Mouse (Mus musculus): ENCODE measurements around the gene Gipr.

Gene Gipr

GRCm38 (mm10) chr7:19165656-19166423, at the start of gene Gipr:
Gipr (minus strand) TSS chr7:19166127.
- DNase-seq = no peak

- DNase-seq = no peak
Measured at GRCm38 (mm10) chr7:19214940-19215339, 49.0 kb upstream of the Gipr start.

DNA sequence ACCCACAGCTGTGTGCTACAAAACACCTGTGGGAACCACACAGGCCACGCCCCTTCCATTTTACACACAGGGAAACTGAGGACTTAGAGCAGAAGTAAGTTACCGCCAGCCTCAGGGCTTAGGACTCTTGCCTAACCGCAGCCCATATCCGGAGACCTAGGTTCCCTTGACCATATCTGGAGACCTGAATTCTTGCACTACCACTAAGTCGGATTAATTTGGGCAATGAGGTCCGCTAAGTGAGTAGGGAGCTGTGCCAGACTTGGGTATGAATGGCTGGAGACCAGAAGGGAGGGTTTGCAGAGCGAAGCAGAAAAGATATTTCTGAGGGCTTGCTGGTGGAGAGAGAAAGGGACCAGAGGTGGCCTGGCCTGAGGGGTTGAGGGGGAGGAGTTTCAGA, 48.4 kb upstream of the Gipr start:
- DNase-seq = no peak

DNA sequence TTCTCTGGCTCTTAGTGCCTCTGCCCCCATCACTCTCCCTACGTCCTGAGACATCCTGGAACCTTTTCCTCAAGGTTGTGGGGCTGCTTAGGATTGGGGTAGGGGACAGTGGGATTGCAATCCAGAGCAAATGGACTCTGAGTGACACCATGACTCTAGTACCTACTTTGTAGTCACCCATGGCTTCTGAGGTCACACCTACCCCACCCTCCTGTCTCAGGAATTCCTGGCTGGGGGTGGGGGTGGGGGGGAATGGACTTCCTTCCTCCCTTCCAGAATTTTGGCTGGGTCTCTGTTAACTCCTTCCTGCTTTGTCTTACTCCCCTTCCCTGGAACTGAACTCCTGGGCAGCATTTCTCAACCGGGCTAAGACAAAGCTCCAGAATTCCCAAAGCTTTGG, 47.5 kb upstream of the Gipr start:
- DNase-seq = no peak

- DNase-seq = no peak
Measured at GRCm38 (mm10) chr7:19211996-19212755, 46.2 kb upstream of the Gipr start, which contains the start of gene Gpr4. Gpr4 (plus strand) TSS chr7:19212538.

DNA sequence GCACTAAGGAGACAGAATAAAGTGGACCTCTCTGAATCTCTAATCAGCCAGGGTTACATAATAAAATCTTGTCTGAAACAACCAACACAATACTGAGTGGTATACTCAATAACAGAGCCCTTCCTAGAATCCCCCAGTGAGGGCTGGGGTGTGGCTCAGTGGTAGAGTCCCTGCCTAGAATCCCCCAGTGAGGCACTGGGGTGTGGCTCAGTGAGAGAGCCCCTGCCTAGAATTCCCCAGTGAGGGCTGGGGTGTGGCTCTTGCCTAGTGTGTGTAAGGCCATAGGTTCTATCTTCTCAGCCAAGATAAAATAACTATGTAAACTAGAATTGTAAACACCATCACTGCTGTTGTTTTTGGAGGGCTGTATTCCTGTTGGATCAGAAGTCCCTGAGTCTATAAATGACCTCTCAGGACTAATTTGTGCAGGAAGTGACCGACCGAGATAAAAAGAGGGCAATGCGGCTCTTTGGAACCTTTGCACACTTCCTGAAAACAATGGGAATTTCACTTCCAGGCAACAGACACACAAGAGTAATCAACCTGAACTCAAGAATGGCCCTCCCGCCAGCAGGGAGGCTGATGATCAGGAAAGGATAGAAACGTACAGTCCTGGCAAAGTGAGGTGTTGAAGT, 45.2 kb upstream of the Gipr start:
- DNase-seq = no peak

DNA sequence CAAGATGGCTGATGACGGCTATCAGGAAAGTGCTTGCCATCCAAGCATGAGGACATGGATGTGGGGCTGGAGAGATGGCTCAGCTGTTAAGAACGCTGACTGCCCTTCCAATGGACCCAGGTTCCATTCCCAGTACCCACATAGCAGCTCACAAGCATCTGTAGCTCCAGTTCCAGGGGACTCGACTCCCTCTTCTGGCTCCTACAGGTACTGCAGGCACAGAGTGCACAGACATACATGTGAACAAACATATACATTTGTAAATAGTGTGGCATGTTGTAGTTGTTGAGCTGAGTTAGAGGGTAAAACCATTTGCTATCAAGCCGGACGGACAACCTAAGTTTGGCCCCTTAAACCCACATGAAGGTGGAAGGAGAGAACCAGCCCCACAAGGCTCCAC, 44.1 kb upstream of the Gipr start:
- DNase-seq = no peak

GRCm38 (mm10) chr7:19209494-19209893, 43.6 kb upstream of the Gipr start:
- no peak for DNase-seq

DNA sequence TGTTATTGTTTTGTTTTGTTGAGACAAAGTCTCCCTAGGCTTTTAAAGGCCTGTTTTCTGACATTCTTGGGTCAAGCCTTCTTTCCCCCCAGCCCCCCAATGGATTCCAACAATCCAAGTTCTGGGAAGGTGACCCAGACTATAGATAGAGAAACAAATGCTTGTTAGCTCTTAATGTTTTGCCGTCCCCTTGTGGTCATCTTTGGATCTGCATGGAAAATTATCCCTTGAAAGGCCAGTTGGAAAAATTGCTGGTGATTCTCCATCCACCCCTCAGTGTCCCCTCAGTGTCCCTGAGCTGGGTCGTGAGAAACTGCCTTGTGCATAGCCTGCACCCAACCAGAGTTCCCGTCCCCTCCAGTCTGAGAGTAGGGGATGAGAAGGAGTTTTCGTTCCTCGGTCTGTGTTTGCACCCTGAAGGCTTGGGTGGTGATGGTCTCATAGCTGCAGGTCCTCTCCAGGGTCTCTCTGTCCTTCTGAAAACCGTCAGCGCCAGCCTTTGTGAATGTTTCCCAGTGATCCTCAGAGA, 43.1 kb upstream of the Gipr start:
- peak; percentile 66 to 71 for DNase-seq

DNA sequence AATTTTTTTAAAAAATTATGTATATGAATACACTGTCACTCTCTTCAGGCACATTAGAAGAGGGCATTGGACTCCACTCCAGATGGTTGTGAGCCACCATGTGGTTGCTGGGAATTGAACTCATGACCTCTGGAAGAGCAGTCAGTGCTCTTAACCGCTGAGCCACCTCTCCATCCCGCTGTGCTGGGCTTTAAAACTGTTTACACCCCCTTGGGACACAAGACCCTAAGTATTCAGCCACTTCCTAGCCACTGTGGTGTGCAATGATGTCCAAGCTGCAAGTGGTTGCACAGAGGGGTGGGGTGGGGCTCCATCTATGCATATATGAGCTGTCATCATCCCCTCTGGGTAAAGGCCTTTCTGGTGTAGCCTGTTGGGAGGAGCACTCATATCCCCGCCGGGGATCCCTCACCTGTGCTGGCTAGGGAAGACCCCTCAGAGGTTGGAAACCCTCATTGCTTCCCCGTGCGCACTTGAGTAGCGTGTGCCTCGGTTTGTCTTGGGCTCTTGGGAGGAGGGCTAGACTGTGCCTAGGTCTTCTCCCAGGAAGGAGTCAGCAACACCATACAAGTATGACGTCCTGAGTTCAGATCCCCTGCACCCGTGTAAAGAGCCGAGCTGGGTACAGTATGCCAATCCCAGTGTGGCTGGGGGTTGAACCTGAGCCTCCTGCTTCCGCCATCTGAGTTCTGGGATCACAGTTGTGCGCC, 42.4 kb upstream of the Gipr start:
- DNase-seq = no peak

DNA sequence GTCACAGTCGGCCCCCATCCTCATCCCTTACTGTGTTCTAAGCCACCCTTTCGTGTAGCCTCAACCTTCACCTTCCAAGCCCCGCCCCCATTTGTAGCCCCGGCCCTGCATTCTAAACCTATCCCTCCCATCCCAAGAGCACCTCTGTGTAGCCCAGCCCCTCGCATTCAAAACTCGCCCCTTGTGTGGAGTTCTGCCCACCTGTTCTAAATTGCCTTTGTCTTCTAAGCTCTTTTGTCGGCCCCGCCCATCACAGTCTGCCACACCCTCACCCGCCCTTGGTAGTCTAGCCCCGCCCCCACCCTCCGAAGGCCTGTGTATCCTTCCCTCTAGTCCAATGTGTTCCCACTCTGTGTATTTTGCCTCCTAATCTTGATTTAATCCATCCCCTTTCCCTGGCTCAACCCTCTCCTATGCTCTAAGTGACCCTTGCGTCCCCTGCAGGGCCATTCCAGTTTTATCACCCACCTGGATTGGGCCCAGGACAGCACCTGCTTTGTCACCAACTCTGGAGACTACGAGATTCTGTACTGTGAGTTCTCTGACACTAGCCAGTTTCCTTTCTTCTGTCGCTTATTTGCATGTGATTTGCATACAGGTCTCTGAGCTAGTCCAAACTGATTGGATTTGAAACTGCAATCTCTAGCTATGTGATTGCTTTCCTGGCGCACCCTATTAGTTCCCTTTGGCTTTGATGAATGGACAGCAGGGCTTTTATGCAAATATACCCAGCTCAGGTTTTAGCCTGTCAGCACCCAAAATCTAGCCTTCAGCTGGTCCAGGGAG, 36.3 kb upstream of the Gipr start:
- no peak for DNase-seq

DNA sequence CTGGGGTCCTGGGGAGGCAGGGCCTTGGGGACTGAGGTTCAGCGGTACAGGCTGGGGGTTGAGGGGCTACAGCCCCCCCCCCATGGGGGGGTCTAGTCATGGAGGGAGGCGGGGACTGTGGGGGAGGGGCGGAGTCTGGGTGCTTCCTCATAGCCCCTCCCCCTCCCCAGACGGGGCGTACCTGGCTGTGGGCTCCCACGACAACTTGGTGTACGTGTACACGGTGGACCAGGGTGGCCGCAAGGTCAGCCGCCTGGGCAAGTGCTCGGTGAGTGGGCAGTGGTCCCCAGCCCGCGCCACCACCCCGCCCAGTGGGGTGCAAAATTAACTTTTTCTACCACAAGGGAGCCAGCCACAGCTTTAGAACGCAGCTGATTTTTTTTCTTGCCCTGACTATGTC, 35.7 kb upstream of the Gipr start:
- no peak for DNase-seq

DNA sequence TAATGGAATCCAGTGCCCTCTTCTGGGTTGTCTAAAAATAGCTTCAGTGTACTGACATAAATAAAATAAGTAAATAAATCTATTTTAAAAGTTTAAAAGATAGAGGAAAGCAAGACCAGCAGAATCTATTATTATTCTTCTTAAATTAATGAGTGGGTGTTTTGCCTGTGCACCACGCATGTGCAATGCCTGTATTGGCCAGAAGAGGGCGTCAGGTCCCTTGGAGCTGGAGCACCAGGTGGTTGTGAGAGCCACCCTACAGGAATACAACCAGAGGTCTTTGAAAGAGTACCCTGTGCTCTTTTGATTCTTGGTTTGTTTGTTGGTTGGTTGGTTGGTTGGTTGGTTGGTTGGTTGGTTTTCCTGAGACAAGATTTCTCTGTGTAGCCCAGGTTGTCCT, 32.1 kb upstream of the Gipr start:
- DNase-seq = peak in 1 of 2 experiments; percentile 40

- peak; percentile 35 to 54 for DNase-seq
Measured at GRCm38 (mm10) chr7:19196676-19197075, 30.7 kb upstream of the Gipr start.

DNA sequence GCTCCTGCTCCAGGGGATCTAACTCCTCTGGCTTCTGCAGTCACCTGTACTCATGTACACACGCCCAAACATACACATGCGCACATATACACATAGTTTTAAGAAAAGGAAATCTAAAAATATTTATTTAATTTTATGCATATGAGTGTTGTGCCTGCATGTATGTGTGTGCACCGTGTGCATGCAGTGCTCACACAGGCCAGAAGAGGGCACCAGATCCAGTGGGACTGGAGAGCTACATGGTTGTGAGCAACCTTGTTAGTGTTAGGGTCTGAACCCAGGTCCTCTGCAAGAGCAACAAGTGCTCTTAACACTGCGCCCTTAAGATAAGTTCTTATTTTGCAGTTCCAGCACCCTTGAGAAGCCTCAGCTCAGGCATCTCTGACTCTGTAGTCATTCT, 28.7 kb upstream of the Gipr start:
- no peak for DNase-seq

DNA sequence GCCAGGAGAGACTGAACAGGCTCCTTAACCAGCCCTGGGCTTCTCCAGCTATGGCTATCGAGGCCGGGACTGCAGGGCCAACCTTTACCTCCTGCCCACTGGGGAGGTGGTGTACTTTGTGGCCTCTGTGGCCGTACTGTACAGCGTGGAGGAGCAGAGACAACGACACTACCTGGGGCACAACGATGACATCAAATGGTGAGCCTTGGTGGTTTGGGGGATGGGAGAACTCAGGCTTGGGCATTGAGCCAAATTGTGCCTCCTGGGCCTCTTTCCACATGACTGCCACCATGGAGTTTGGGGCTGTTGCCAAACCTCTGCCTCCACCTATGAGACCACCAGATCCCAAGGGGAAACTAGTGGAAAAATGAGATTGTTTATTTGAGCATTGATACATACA, 18.8 kb upstream of the Gipr start:
- DNase-seq = no peak

DNA sequence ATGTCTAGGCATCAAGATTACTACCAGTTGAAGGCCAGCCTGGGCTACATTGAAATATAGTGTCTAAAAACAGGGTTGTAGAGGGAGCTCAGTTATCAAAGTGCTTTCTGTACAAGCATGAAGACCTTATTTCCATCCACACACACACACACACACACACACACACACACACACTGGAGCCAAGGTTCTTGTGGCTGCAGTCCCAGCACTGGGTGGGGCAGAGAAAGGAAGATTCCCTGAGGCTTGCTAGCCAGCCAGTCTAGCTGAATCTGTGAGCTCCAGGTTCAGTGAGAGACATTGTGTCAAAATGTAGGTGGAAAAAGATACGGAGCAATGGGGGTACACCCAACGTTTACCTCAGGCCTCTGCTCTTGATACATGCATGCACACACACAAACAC, 18.3 kb upstream of the Gipr start:
- no peak for DNase-seq

- DNase-seq = no peak
Measured at GRCm38 (mm10) chr7:19180862-19181429, 15.0 kb upstream of the Gipr start.

DNA sequence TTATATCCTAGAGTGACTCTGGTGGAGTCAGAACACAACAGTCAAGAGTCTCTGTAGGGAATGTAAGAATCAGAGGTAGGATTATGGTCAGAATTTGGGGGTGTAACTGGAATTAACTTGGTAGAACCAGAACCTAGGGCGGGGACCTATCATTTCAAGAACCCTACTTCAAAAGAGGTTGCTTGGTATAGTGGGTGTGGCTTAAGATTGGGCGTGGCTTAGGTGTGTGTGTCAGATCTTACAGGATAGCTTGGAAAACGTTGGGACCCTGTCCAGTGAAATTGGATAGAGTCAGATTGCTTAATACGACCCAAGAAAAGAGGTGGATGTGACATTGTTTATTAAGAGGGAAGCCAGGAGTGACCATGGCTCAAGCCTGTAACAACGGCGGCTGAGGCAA, 14.0 kb upstream of the Gipr start:
- DNase-seq = no peak

GRCm38 (mm10) chr7:19179173-19179572, 13.2 kb upstream of the Gipr start:
- peak; percentile 57 to 66 for DNase-seq

DNA sequence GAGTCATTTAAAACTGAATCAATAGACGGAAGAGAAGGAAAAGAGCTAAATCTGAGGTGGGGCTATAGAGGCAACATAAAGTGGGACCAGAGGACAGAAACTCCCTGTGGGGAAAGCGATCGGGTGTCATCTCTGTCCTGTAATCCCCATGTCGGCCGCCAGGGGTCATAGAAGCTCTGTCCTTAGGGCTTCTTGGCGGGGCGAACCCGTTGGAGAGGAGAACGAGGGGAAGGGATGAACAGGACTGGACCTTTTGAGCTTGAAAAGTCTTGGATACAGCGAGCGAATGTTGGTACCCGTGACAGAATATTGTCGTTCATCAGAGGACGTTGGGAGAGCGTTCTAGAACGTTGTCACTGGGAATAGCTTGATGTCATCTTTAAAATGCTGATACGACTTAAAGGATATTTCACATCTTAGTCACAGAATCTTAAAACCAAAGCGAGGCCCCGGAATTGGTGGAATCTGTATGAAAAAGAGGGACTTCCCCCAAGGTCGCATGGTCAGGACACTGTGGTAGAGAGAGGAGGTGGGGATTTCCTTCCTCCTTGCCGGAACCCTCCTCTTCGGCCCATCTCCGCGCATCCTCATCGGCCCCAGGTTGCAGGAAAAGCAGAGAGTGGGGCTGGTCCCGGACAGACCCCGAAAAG, 12.6 kb upstream of the Gipr start:
- DNase-seq = peak; percentile 87 to 91

Measured in cerebellum, adult 18-20 months (tissue).